Mouse (Mus musculus) kidney, adult 2 months (tissue): ENCODE data around the gene Spp2. TPM values are rescaled to one million over a fixed set of nuclear protein-coding genes. Genes with fewer than 3 reads are reported as not detected.

Experiments
- DNase-seq: peaks from one replicate; pipeline ENCODE4 v3.0.0; 2021
- H3K27ac ChIP-seq: fragments of 200-500 bp; 2 replicates; pipeline ENCODE4 v1.5.1; 2012; ENCODE audit warnings: low read depth, low read length, control low read depth, inconsistent platforms; ENCODE audit not compliant: insufficient read depth
- H3K27me3 ChIP-seq: fragments of 200-500 bp; replicated peaks from 2 replicates; pipeline ENCODE4 v1.6.1; 2012; ENCODE audit warnings: mild to moderate bottlenecking, moderate library complexity, low read length, inconsistent platforms; ENCODE audit not compliant: control insufficient read depth, insufficient read depth
- H3K36me3 ChIP-seq: fragments of 200-500 bp; 2 replicates; pipeline ENCODE4 v1.6.1; 2012; ENCODE audit warnings: mild to moderate bottlenecking, moderate library complexity, low read length, inconsistent platforms; ENCODE audit not compliant: control insufficient read depth, insufficient read depth
- H3K4me1 ChIP-seq: fragments of 200-500 bp; 2 replicates; pipeline ENCODE4 v1.6.1; 2011; ENCODE audit warnings: low read length; ENCODE audit not compliant: control insufficient read depth, insufficient read depth
- H3K4me3 ChIP-seq: fragments of 200-500 bp; 2 replicates; pipeline ENCODE4 v1.5.1; 2011; ENCODE audit warnings: mild to moderate bottlenecking, low read depth, low read length, control low read depth; ENCODE audit not compliant: insufficient read depth
- CTCF ChIP-seq: fragments of 200-500 bp; conservative IDR thresholded peaks from 2 replicates; pipeline ENCODE4 v1.5.1; 2011; ENCODE audit warnings: low read depth, mild to moderate bottlenecking, control low read depth, low read length, moderate library complexity, mixed read lengths; ENCODE audit not compliant: insufficient read depth, insufficient read length
- POLR2A ChIP-seq: fragments of 200-500 bp; IDR thresholded peaks from one replicate; pipeline ENCODE4 v1.6.1; 2011; ENCODE audit warnings: low read depth, low read length, control low read depth
- WGBS: fragments of 180-500 bp; shearing (Covaris S2); methylation state at CpG from one replicate; pipeline ENCODE4 v1.1.7; 2018; 5-methylcytosine and 5-hydroxymethylcytosine counted together
- polyA plus RNA-seq: library from polyadenylated mRNA; depleted of rRNA; stranded (reverse); fragments of >200 nt; gene quantifications from 2 replicates; pipeline ENCODE4 v1.2.3, GENCODE M21; 2012

Spp2 gene
- polyA plus RNA-seq, 1 experiment: 1,181 TPM

DNA sequence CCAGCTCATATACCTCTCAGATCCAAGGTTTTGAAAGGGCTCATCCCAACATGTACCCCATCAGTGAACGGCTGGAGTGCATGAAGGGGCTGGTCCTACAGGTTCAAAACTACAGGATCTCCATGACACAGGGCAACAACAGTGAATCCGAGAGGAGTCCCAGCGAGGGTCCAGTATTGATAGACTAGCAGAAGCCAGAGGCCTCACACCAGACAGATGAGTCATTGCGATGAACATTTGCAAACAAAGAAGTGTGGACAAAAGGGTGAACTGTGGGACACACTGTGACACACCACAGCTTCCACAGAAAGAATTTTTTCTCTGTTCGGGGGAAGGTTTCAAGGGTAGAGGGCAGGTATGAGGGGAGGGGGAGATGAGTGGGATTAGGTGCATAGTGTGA lies 13.4 kb upstream of the Spp2 start:
- Histone ChIP-seq H3K27me3 (no peaks in the 10 kb centered on the region), H3K36me3 (no peaks in the 10 kb centered on the region), H3K4me1 (no peaks in the 10 kb centered on the region), H3K27ac (no peak overlapping the region), H3K4me3 (no peak overlapping the region)
- no peak for TF ChIP-seq CTCF
- no peak for TF ChIP-seq POLR2A
- no peak for DNase-seq
- 94% methylated on average over 5 of the region's 5 CpGs for WGBS

GRCm38 (mm10) chr1:88403378-88403777 lies 3.4 kb upstream of the Spp2 start:
- no peak overlapping the region for H3K4me3 ChIP-seq
- no peak overlapping the region for H3K27ac ChIP-seq
- DNase-seq: peak; percentile 18
- no peaks in the 10 kb centered on the region for H3K36me3 ChIP-seq
- 41% methylated on average over 3 of the region's 3 CpGs for WGBS
- H3K27me3 ChIP-seq: no peaks in the 10 kb centered on the region
- peaks cover 10% of the 10 kb centered on the region; the same call in 1 of the 2 replicates for H3K4me1 ChIP-seq
- no peak for TF ChIP-seq CTCF
- TF ChIP-seq POLR2A: no peak

DNA sequence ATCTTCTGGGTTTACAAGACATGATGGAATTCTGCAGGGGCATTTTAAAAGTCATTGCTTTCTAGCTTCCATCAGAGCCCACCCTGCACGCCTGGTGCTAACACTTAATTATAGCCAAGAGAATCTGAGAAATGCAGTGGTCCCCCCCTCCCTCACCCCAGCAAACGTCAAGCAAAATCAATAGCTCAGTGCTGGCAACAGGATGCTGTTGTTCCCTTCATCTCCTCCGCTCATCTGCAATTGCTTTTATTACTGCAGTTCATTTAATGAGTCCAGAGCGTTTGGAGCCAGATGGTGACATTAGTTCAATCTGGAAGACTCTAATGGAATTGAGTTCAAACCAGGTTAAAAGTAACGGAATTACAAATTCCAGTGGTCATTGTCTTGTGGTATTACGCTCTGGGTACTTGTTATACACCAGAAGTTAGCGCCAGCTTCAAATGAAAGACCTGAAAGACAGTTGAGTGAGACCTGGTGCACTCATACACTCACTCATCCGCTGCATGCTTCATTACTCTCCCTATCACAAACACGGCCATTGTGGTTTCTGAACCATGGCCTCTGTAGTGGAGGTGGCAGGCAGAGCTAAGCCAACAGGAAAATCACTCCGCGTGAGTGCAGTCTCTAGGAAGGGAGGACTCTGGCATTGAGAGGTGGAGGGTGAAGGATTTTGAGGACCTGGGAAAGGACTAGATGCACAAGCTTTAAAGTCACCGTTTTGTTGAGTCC lies 519 bp upstream of the Spp2 start:
- peak overlapping the region; percentile 56; the same call in 1 of the 2 replicates for H3K27ac ChIP-seq
- H3K36me3 ChIP-seq: no peaks in the 10 kb centered on the region

GRCm38 (mm10) chr1:88408340-88408739 lies 1.6 kb downstream of the Spp2 start:
- TF ChIP-seq CTCF (no peak), POLR2A (peak; percentile 10)
- 58% methylated on average over 4 of the region's 4 CpGs for WGBS
- H3K4me3 ChIP-seq: peak overlapping the region; percentile 48
- peaks cover 19% of the 10 kb centered on the region; the same call in 1 of the 2 replicates for H3K4me1 ChIP-seq
- no peaks in the 10 kb centered on the region for H3K36me3 ChIP-seq
- peak overlapping the region; percentile 98 for H3K27ac ChIP-seq
- H3K27me3 ChIP-seq: no peaks in the 10 kb centered on the region
- peak; percentile 66 for DNase-seq

More for the DNA sequence above, 519 bp upstream of the Spp2 start:
- WGBS: 37% methylated on average over 12 of the region's 12 CpGs
- DNase-seq: no peak
- TF ChIP-seq POLR2A (no peak), CTCF (no peak)
- no peak overlapping the region; the same call in 1 of the 2 replicates for H3K4me3 ChIP-seq
- H3K27me3 ChIP-seq: no peaks in the 10 kb centered on the region
- H3K4me1 ChIP-seq: peaks cover 18% of the 10 kb centered on the region; the same call in 1 of the 2 replicates

- TF ChIP-seq POLR2A (no peak), CTCF (no peak)
- Histone ChIP-seq H3K27me3 (no peaks in the 10 kb centered on the region), H3K4me1 (peaks cover 12% of the 10 kb centered on the region; the same call in 1 of the 2 replicates), H3K27ac (no peak overlapping the region), H3K4me3 (no peak overlapping the region), H3K36me3 (no peaks in the 10 kb centered on the region; the same call in 1 of the 2 replicates)
- DNase-seq: no peak
- WGBS: 68% methylated on average over 5 of the region's 5 CpGs
Measured at GRCm38 (mm10) chr1:88412013-88412412, 5.3 kb downstream of the Spp2 start.

- WGBS: 52% methylated on average over 2 of the region's 2 CpGs
- Histone ChIP-seq H3K36me3 (no peaks in the 10 kb centered on the region; the same call in 1 of the 2 replicates), H3K27ac (no peak overlapping the region), H3K27me3 (no peaks in the 10 kb centered on the region), H3K4me3 (no peak overlapping the region), H3K4me1 (no peaks in the 10 kb centered on the region)
- DNase-seq: peak; percentile 57
- TF ChIP-seq CTCF (no peak), POLR2A (no peak)
Measured at GRCm38 (mm10) chr1:88418943-88419342, 12.2 kb downstream of the Spp2 start.

DNA sequence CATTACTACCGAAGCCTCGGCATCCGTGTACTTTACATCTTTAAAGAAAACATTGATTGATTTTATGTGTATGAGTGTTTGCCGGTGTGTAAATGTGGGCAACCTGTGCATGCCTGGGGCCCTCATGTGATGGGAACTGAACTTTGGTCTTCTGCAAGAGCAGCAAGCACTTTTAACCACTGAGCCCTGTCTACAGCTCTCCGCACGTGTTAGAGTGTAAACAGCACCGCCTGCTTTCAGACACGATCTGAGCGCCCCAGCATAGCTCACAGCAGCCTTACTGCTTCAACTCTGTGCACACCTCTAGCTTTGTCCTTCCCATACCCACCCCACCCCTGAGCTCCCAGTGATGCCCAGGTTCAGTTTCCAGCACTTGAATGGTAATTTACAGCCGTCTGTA lies 15.3 kb downstream of the Spp2 start:
- Histone ChIP-seq H3K27ac (no peak overlapping the region), H3K4me3 (no peak overlapping the region), H3K36me3 (no peaks in the 10 kb centered on the region), H3K4me1 (no peaks in the 10 kb centered on the region), H3K27me3 (no peaks in the 10 kb centered on the region)
- TF ChIP-seq POLR2A (no peak), CTCF (no peak)
- DNase-seq: peak; percentile 68
- 67% methylated on average over 10 of the region's 10 CpGs for WGBS
